Mouse (Mus musculus) cerebellum, adult 2 months (tissue): ENCODE measurements around the gene Adamts2.

ENCODE experiments used
- CTCF ChIP-seq: fragments of 200-500 bp; IDR thresholded peaks from 2 replicates; pipeline ENCODE4 v1.5.1; 2011; ENCODE audit warnings: low read depth, mild to moderate bottlenecking, control low read depth, low read length, moderate library complexity, borderline replicate concordance; ENCODE audit not compliant: insufficient read depth
- POLR2A ChIP-seq: fragments of 200-500 bp; IDR thresholded peaks from 2 replicates; pipeline ENCODE4 v1.6.1; 2011; ENCODE audit warnings: low read length, control low read depth, borderline replicate concordance; ENCODE audit not compliant: insufficient read depth

- TF ChIP-seq CTCF (no peak), POLR2A (no peak)
Observed at GRCm38 (mm10) chr11:50718862-50719261, 117.0 kb downstream of the Adamts2 start.
